Mouse (Mus musculus) bone marrow macrophage, adult 2 months (primary cell): ENCODE measurements around the gene H2-Aa.

Experiments
- CTCF ChIP-seq: IDR thresholded peaks from 2 replicates; pipeline ENCODE4 v1.5.1; 2012; ENCODE audit warnings: low read depth, mild to moderate bottlenecking, low read length, moderate library complexity
- POLR2A ChIP-seq: IDR thresholded peaks from 2 replicates; pipeline ENCODE4 v1.6.1; 2012; ENCODE audit warnings: mild to moderate bottlenecking, low read depth, low read length, borderline replicate concordance

DNA sequence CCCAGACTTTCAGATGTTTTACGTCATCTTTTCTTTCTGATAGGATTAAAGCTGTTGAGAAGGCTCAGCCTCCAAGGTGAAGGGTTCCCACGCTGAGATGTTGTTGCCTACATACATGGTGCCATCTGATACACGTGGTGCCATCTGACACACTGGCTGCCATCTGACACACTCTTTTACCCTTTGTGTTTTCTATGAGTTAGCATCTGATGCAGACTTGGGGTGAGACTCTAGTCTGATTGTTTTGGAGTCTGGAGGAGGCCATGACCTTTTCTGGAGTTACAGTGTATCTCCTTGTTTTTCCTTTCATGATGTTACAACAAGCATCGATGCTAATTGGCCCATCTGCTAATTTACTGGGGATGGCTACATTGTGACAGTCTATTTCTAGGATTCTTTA lies 43.0 kb downstream of the H2-Aa start:
- TF ChIP-seq CTCF: no peak
- no peak for TF ChIP-seq POLR2A
